Mouse (Mus musculus) megakaryocyte progenitor cell, adult 5-6 weeks (primary cell): ENCODE results near the gene Nfia. TPM values are rescaled to one million over a fixed set of nuclear protein-coding genes. Genes with fewer than 3 reads are reported as not detected.

Source experiments
- ATAC-seq: replicated peaks from 2 replicates; pipeline ENCODE4 v1.8.0; 2016; ENCODE audit warnings: mild to moderate bottlenecking, moderate TSS enrichment, inconsistent platforms; ENCODE audit not compliant: poor library complexity
- total RNA-seq, 2 experiments: library from RNA; stranded (forward) in 1 of 2; stranded (reverse) in 1 of 2; fragments of 157-497, 149-512 nt in 1 of 2; fragments of 200-1000 nt in 1 of 2; gene quantifications; 2 replicates each; pipeline versions ENCODE4 v1.2.3 to v1.2.4; 2015 to 2017

Nfia gene
- total RNA-seq, 2 experiments from 2014 or later: 1.5 to 35.1 TPM

- ATAC-seq: peak; percentile 70
Measured at GRCm38 (mm10) chr4:97831611-97832278, 59.2 kb downstream of the Nfia start.

- no peak for ATAC-seq
Measured at GRCm38 (mm10) chr4:97832279-97832640, 59.7 kb downstream of the Nfia start.

GRCm38 (mm10) chr4:97836812-97837211 is 64.3 kb downstream of the Nfia start:
- peak; percentile 10; the same call in 1 of the 2 replicates for ATAC-seq

- ATAC-seq: peak; percentile 40
Measured at GRCm38 (mm10) chr4:97837724-97838123, 65.2 kb downstream of the Nfia start.

- no peak for ATAC-seq
Measured at GRCm38 (mm10) chr4:97838651-97839050, 66.1 kb downstream of the Nfia start.

DNA sequence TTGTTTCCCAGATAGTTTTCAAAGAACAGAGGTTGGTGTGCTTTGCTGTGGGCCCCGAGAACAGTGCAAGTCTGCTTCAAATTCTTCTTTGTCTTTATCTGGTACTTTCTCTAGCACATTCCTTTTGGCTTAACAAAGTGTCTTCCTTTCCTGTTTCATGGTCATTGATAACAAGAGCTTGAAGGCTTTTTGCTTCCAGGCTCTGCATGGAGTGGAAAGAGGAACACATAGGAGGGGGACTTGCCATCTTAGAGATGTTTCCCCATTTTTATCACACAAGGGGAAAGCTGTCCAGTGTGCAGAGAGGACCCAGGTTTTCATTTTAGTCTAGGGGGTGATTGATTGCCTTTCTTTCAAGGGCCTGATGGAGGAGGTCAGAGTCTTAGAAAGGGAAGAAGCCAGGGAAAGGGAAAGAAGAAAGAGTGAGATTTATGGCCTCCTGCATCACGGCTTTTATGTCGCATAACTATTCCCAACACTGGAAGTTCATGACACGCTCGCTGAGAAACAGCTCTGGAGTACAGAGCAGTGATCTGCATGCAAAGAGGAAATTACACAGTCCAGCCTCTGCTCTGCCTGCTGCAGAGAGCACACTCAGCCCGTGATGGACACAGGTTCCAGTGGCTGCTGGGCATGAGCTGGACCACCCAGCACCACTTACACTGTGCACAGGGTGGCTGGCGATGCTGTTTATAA is 67.0 kb downstream of the Nfia start:
- ATAC-seq: peak; percentile 47

- ATAC-seq: no peak
Measured at GRCm38 (mm10) chr4:97840227-97841062, 67.9 kb downstream of the Nfia start.

DNA sequence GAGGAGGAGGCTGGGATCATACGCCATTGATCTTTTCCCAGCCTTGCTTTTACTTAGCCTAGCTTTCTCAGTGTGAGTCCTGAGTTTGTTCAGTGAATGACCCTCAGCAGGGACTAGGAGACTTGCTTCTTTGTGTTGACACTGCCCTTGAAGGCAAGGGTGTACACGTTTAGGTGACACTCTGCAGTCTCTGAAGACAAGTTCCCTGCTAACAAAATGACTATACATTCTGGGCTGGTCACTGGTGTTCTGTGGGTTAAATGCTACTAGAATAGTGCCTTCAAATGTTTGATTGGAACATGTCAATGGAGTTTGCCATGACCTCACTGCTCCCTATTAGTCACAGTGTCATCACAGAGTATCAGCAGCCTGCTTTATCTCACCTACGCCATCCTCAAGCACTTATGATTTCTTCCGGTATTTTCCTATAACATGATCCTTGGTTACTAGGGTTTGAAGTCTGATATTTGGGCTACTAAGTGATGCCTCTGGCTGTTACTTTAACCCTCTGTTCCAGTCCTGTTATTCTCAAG is 68.6 kb downstream of the Nfia start:
- no peak for ATAC-seq

- ATAC-seq: peak; percentile 55
Measured at GRCm38 (mm10) chr4:97841745-97842144, 69.2 kb downstream of the Nfia start.

DNA sequence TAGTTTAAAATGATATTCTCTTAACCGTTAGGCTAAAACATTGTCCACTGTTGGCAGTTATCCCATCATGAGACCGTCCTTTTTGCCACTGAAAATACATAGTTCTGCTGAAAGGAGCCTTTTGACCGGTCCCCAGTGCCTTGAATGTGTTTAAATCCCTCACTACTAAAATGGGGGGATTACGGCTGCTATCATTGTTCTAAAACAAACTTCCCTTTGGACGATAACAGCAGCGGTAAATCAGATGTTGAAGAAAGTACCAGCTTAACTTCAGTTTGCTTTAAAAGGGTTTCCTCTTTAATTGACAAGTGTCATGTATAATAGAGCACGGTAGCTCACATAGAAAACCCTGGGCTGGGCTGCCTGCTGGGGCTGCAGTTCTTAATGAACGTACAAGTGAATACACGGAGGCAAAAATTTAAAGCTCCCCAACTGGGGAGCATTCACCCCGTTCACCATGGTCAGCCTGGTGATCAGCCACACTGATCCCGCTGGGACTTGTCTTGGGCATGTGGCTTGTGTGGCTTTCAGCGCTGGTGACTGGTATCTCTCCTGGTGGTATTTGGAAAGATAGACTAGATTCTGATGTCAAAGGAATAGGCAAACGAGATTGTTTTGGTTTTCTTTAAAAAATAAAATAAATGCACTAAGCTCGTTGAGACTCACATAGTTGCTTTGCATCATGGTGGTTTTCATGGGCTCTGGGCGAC is 71.6 kb downstream of the Nfia start:
- no peak for ATAC-seq

DNA sequence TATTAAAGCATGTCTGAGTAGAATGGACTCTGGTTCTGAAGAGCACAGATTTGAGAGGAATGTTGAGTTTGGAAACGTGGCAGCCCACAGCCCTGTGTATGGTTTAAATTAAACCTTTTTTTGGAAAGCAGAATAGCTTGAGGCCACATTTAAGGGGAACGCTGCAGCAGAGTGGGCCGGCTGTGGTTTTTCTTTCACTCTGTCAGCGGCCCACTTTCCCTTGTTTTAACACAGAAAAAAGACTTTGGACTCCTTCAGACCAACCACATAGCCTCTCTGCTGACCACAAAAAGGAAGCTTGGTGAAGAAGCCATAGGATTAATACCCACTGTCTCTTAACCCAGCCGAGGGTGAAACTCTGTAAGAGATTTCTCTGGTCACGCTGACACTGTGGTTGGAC is 72.4 kb downstream of the Nfia start:
- peak; percentile 65 for ATAC-seq

DNA sequence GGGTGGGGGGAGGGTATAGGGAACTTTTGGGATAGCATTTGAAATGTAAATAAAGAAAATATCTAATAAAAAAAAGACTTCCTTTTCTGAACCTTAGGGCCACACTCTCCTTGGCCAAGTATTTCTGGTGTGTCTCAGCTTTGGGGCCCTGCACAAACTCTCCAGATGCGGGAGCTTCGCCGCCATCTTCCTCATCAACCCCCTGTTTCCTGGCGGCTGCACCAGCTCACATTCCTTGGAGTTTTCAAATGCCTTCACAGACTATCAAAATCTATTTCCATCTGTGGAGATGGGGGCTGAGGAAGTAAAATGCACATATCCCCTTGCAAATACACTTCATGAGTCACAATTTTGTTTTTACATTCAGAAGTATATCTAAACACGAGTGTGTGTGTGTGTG is 75.1 kb downstream of the Nfia start:
- no peak for ATAC-seq

- peak; percentile 62 for ATAC-seq
Measured at GRCm38 (mm10) chr4:97850991-97851390, 78.5 kb downstream of the Nfia start.

DNA sequence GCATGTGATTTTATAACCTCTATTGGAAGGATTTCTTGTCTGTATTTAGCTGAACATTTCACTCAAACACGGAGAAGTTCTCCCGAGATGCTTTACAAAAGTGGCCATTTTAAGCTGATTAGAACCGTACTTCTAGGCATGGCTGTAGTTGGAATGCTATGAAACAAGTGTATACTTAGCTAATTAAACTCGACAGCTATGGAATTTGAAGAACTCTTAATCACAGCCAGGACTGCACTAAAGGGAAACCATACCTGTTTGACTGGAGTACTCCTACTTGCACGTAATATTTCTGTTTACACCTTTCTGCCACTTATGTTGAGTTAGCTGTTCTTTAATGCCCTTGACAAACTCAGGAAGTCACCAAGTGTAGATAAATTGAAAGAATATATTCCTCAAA is 79.2 kb downstream of the Nfia start:
- ATAC-seq: no peak

DNA sequence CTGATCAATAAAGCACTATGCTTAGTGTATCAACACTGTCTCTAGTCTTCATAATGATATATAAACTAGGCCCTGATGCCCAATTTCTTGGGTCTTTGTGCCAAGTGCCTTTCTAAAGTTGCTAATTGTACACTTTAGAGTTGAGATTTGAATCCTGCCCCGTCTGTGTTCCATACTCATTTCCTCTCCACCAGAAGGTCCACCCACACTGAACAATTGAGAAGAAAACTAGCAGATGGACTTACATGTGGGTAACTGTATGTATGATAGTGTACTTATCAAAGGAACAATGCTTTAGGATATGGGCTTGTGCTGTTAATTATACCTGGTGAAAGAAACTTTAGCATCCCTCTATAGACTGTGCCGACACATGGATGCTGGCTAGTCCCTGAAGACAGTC is 80.1 kb downstream of the Nfia start:
- ATAC-seq: no peak

DNA sequence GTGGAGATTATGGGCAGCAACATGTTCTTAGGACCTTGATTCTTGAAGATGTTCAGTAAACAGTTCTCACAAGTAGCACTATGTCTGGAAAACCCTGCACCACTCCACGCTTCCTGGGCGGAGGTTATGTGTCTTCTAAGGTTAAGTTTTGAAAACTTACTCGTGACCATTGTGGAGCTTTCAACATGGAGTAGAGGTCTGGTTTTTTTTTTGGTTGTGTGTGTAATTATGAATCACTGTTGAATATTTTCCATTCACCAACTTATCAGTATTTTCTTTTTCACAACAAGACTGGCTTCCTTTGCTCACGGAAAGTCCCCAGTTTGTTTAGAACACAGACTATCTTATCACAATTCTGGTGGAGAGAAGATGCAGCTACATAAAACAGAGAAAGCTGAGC is 82.2 kb downstream of the Nfia start:
- 0 out of 2 replicates have a peak, but pooled peaks have one; percentile 40 for ATAC-seq

DNA sequence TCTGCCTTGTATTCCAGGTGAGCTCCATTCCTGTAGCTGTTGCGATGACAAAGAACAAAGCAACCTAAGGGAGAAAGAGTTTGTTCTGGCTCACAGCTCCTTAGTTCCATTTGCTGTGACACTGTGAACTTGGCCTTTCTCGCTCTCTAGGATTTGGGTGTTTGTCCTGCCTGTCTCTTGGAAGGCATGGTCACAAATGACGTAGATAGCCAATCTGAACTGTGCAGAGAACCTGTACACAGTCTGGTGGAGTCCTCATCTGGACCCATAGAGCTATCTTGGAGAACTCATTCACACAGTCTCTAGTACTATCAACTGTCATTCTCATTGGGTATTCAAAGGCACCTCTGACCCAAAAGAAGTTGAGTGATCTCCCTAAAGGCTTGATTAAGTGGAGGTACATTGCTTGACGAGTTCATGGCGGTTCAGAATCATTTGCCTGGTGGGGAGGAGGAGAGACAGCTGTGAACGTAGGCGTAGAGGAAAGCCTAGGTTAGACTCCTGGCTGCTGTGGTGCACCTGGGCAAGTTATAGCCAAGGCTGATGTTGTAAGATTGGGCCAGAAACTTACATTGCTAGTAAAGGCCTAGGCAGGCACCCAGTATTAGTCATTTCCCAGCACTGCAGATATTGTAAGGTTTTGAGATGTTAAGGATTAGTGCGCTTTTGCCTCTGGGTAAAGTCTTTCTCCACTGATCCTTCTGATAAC is 83.3 kb downstream of the Nfia start:
- no peak; the same call in 1 of the 2 replicates for ATAC-seq

GRCm38 (mm10) chr4:97857549-97857948 is 85.0 kb downstream of the Nfia start:
- no peak for ATAC-seq

- ATAC-seq: no peak
Measured at GRCm38 (mm10) chr4:97859431-97859830, 86.9 kb downstream of the Nfia start.

GRCm38 (mm10) chr4:97860376-97860775 is 87.8 kb downstream of the Nfia start:
- ATAC-seq: no peak
